Mouse (Mus musculus): Measurements from ENCODE around the gene Rps26. TPM values are rescaled to one million over a fixed set of nuclear protein-coding genes. Genes with fewer than 3 reads are reported as not detected.

Gene Rps26
- total and polyA plus RNA-seq, 3 experiments = 229 to 337 (median 279) TPM

DNA sequence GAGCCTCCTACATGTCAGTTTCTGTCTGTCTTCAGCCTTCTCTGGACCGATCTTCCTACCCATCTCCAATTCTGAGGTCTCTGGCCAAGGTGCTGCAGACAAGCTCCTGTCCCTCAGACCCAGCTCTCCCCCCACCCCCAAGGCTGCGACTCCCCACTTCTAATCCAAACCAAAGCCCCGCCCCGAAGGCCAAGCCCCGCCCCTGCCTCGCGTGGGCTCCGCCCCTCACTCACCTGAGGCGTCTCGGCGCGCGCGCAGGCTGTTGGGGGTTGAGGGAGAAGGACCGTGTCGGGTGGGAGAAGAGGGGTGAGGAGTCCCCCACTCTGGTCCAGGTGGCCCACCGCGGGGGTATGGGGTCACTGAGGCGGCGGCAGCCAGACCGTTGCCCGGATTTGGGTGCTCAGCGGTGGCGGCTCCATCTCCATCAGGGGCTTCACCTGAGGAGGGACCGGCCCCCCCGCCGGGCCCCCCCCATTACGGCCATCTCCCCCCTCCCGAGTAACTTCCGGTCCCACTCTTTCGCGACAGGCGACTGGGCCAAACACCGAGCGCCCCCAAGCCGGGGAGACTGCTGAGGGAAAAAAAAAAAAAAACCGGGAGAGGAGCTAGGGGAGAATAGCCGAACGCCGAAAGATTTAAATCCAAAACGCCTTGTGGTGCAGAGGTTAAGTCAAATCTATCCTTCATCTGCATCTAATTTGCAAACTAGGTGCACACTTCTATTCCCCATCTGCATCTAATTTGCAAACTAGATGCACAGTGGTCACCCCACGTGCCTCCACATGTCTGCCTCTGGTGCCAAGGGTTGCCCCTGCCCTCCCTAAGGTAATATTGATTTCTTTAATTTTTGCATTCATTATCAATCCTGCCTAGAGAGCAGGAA lies 42.5 kb upstream of the Rps26 start:
- H3K4me3 ChIP-seq = peak overlapping the region; percentile 50
- WGBS = 4% methylated on average over 42 of the region's 42 CpGs
- TF ChIP-seq EP300 (IDR thresholded peaks at IDR 0.05; ENCODE audit: insufficient read depth, low read depth, low read length) (no peak), POLR2A (IDR thresholded peaks at IDR 0.05; ENCODE audit: insufficient read depth, low read depth, low read length) (no peak), CTCF (IDR thresholded peaks at IDR 0.05) (no peak)
- H3K27me3 ChIP-seq (ENCODE audit: control insufficient read depth, insufficient read depth, low read length) = no peaks in the 10 kb centered on the region
- peak overlapping the region; percentile 51; the same call in 1 of the 2 replicates for H3K9ac ChIP-seq (ENCODE audit: low read depth, low read length)
- no peaks in the 10 kb centered on the region for H3K36me3 ChIP-seq (ENCODE audit: control insufficient read depth, insufficient read depth, low read length)
- no peaks in the 10 kb centered on the region for H3K79me2 ChIP-seq (replicated peaks; ENCODE audit: control insufficient read depth, insufficient read depth, low read length)
- H3K4me1 ChIP-seq (ENCODE audit: control insufficient read depth, insufficient read depth, low read length) = peaks cover 5% of the 10 kb centered on the region
- no peak overlapping the region for H3K27ac ChIP-seq
- intact Hi-C loops (cut with DNase I) = no loop called here
- peak; percentile 20 to 44 for DNase-seq

DNA sequence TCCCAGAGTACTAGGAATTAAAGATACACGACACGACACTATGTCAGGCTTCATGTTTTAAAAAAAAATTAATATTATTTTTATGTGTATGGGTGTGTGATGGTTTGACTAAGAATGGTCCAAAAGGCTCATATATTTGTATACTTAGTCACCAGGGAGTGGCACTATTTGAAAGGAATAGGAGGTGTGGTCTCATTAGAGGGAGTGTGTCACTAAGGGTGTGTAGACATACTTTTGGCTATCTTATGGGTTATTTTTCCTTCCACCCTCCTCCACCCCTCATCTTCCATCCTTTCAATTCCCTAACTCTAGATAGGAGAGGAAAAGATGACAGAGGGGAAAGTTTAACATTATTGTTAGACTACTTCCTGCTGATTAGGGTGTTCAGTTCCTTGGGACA lies 39.3 kb upstream of the Rps26 start:
- WGBS = 95% methylated on average over 2 of the region's 2 CpGs
- Histone ChIP-seq H3K27me3 (ENCODE audit: control insufficient read depth, insufficient read depth, low read length) (no peaks in the 10 kb centered on the region), H3K9ac (ENCODE audit: low read depth, low read length) (no peak overlapping the region), H3K4me1 (ENCODE audit: control insufficient read depth, insufficient read depth, low read length) (no peaks in the 10 kb centered on the region), H3K79me2 (replicated peaks; ENCODE audit: control insufficient read depth, insufficient read depth, low read length) (no peaks in the 10 kb centered on the region), H3K27ac (no peak overlapping the region), H3K36me3 (ENCODE audit: control insufficient read depth, insufficient read depth, low read length) (no peaks in the 10 kb centered on the region), H3K4me3 (no peak overlapping the region)
- TF ChIP-seq CTCF (IDR thresholded peaks at IDR 0.05) (no peak), POLR2A (IDR thresholded peaks at IDR 0.05; ENCODE audit: insufficient read depth, low read depth, low read length) (no peak), EP300 (IDR thresholded peaks at IDR 0.05; ENCODE audit: insufficient read depth, low read depth, low read length) (no peak)
- intact Hi-C loops (cut with DNase I) = no loop called here
- DNase-seq = no peak

DNA sequence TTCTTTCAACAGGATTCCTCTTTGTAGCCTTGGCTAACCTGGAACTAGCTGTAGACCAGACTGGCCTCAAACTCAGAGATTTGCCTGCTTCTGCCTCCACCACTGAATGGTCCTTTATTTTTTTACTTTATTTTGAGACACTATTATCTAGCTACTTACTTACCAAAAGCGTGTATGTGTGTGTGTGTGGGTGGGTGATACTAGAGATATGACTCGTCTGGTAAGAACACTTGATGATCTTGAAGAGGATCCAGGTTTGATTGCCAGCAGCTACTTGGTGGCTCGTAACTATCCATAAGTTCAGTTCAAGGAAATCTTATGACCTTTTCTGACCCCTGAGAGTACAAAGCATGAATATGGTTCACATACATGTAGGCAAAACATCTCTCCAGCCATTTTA lies 38.8 kb upstream of the Rps26 start:
- WGBS = 65% methylated on average over 3 of the region's 3 CpGs
- no peaks in the 10 kb centered on the region for H3K79me2 ChIP-seq (replicated peaks; ENCODE audit: control insufficient read depth, insufficient read depth, low read length)
- no peak for TF ChIP-seq EP300 (IDR thresholded peaks at IDR 0.05; ENCODE audit: insufficient read depth, low read depth, low read length)
- TF ChIP-seq CTCF (IDR thresholded peaks at IDR 0.05) = no peak
- no peak for TF ChIP-seq POLR2A (IDR thresholded peaks at IDR 0.05; ENCODE audit: insufficient read depth, low read depth, low read length)
- H3K4me1 ChIP-seq (ENCODE audit: control insufficient read depth, insufficient read depth, low read length) = no peaks in the 10 kb centered on the region
- H3K36me3 ChIP-seq (ENCODE audit: control insufficient read depth, insufficient read depth, low read length) = no peaks in the 10 kb centered on the region
- H3K4me3 ChIP-seq = no peak overlapping the region
- intact Hi-C loops (cut with DNase I) = no loop called here
- H3K9ac ChIP-seq (ENCODE audit: low read depth, low read length) = no peak overlapping the region
- no peaks in the 10 kb centered on the region for H3K27me3 ChIP-seq (ENCODE audit: control insufficient read depth, insufficient read depth, low read length)
- no peak overlapping the region for H3K27ac ChIP-seq
- DNase-seq = no peak

DNA sequence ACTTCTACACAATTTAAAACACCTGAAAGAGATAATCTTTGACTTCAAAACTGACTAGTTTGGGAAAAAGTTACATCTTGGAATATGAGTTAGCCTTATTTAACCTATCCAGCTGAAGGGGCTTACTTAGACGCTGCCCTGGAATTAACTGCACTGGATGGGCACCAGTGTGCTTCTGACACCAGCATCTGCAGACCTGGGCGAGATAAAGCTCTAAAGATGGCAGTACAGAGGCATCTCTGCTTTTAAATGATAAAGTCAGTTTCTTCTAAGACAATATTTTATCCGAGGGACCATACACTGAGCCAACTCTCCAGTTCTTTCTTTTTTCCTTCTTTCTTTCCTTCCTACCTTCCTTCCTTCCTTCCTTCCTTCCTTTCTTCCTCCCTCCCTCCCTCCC lies 38.3 kb upstream of the Rps26 start:
- Histone ChIP-seq H3K27ac (no peak overlapping the region), H3K27me3 (ENCODE audit: control insufficient read depth, insufficient read depth, low read length) (no peaks in the 10 kb centered on the region), H3K4me3 (no peak overlapping the region), H3K9ac (ENCODE audit: low read depth, low read length) (no peak overlapping the region), H3K79me2 (replicated peaks; ENCODE audit: control insufficient read depth, insufficient read depth, low read length) (no peaks in the 10 kb centered on the region), H3K4me1 (ENCODE audit: control insufficient read depth, insufficient read depth, low read length) (no peaks in the 10 kb centered on the region), H3K36me3 (ENCODE audit: control insufficient read depth, insufficient read depth, low read length) (no peaks in the 10 kb centered on the region)
- DNase-seq = no peak
- intact Hi-C loops (cut with DNase I) = no loop called here
- 60% methylated on average over 3 of the region's 3 CpGs for WGBS
- no peak for TF ChIP-seq POLR2A (IDR thresholded peaks at IDR 0.05; ENCODE audit: insufficient read depth, low read depth, low read length)
- TF ChIP-seq CTCF (IDR thresholded peaks at IDR 0.05) = no peak
- TF ChIP-seq EP300 (IDR thresholded peaks at IDR 0.05; ENCODE audit: insufficient read depth, low read depth, low read length) = no peak

DNA sequence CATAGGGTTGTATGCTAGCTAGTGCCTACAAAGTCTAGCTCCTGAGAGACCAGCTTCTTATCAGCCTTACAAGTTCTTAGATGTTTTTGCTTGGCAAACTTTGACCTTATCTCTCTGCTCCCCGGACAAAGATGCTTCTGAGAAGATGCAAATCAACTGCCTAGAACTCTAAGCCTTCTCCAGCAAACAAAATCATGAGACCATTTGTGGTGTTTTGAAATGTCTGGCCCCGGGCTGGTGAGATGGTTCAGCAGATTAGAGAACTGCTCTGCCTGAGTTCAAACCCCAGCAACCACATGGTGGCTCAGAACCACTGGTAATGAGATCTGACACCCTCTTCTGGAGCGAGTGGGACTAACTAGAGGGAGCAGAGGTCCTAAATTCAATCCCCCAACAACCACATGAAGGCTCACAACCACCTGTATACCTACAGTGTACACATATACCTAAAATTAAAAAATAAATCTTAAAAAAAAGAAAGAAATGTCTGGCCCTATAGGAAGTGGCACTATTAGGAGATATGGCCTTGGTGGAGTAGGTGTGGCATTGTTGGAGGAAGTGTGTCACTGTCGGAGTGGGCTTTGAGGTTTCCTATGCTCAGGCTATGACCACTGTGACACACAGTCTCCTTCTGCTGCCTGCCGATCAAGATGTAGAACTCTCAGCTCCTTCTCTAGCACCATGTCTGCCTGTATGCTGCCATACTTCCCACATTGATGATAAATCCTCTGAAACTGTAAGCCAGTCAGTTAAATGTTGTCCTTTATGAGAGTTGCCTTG lies 37.1 kb upstream of the Rps26 start:
- Histone ChIP-seq H3K4me3 (no peak overlapping the region), H3K9ac (ENCODE audit: low read depth, low read length) (no peak overlapping the region), H3K36me3 (ENCODE audit: control insufficient read depth, insufficient read depth, low read length) (no peaks in the 10 kb centered on the region), H3K4me1 (ENCODE audit: control insufficient read depth, insufficient read depth, low read length) (no peaks in the 10 kb centered on the region), H3K27me3 (ENCODE audit: control insufficient read depth, insufficient read depth, low read length) (no peaks in the 10 kb centered on the region), H3K27ac (no peak overlapping the region), H3K79me2 (replicated peaks; ENCODE audit: control insufficient read depth, insufficient read depth, low read length) (no peaks in the 10 kb centered on the region)
- TF ChIP-seq POLR2A (IDR thresholded peaks at IDR 0.05; ENCODE audit: insufficient read depth, low read depth, low read length) (no peak), EP300 (IDR thresholded peaks at IDR 0.05; ENCODE audit: insufficient read depth, low read depth, low read length) (no peak), CTCF (IDR thresholded peaks at IDR 0.05) (no peak)
- intact Hi-C loops (cut with DNase I) = no loop called here
- WGBS = 53% methylated on average over 5 of the region's 5 CpGs
- DNase-seq = no peak

DNA sequence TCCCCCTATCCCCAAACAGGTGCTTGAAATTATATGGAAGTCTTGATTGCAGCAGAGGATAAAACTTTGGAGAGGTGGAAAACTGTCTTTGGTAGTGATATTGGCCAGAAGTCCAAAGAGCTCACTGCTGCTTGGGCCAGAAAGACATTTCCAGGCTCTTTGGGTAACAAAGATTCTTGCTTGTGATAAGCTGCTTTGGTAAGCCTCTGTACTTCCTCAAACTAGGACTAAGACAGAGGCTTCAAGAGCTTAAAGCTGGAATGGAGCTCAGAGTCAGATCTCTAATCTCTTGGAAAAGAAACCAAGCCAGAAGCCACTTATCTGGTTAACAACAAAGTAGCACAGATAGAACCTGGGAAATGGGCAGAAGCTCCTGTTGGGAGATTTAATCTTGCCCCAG lies 35.9 kb upstream of the Rps26 start:
- no peak overlapping the region for H3K9ac ChIP-seq (ENCODE audit: low read depth, low read length)
- no peak overlapping the region for H3K27ac ChIP-seq
- intact Hi-C loops (cut with DNase I) = no loop called here
- no peak overlapping the region for H3K4me3 ChIP-seq
- no peaks in the 10 kb centered on the region for H3K4me1 ChIP-seq (ENCODE audit: control insufficient read depth, insufficient read depth, low read length)
- DNase-seq = no peak
- H3K79me2 ChIP-seq (replicated peaks; ENCODE audit: control insufficient read depth, insufficient read depth, low read length) = no peaks in the 10 kb centered on the region
- H3K36me3 ChIP-seq (ENCODE audit: control insufficient read depth, insufficient read depth, low read length) = no peaks in the 10 kb centered on the region
- H3K27me3 ChIP-seq (ENCODE audit: control insufficient read depth, insufficient read depth, low read length) = no peaks in the 10 kb centered on the region
- TF ChIP-seq EP300 (IDR thresholded peaks at IDR 0.05; ENCODE audit: insufficient read depth, low read depth, low read length) (no peak), POLR2A (IDR thresholded peaks at IDR 0.05; ENCODE audit: insufficient read depth, low read depth, low read length) (no peak), CTCF (IDR thresholded peaks at IDR 0.05) (no peak)

Data from heart, adult 2 months (tissue).